Mouse (Mus musculus) small intestine, adult 2 months (tissue): Measurements from ENCODE around the gene Sphkap.

ENCODE experiments used
- CTCF ChIP-seq: fragments of 200-500 bp; IDR thresholded peaks from 2 replicates; pipeline ENCODE4 v1.5.1; 2012; ENCODE audit warnings: low read depth, mild to moderate bottlenecking, control low read depth, inconsistent platforms, low read length, moderate library complexity, mixed read lengths; ENCODE audit not compliant: insufficient replicate concordance, insufficient read length; ENCODE audit errors: extremely low read depth
- POLR2A ChIP-seq: fragments of 200-500 bp; IDR thresholded peaks from 2 replicates; pipeline ENCODE4 v1.6.1; 2012; ENCODE audit warnings: low read depth, mild to moderate bottlenecking, control low read depth, inconsistent platforms, low read length, moderate library complexity

DNA sequence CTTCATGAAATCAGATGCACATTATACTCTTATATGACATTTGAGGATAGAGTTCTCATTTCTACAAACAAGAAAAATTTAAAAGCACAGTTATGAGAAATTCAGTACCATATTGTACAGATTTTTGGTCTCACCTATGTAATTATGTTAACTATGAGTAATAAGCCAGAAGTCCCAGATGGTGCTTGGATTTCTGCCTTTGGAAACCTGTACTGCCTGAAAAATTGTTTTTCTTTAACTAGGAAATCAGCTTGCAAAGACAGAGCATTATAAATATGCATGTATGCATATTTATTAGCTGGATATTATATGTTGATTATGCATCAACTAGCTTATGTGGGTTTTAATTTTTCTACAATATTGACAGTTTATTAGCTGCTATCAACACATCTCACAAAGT is 21.9 kb upstream of the Sphkap start:
- no peak for TF ChIP-seq CTCF
- TF ChIP-seq POLR2A: no peak
